Mouse (Mus musculus) lung, postnatal 25 days (tissue): ENCODE measurements around the gene Vmn1r130.
"Not testable (repeated sequence)": the region's sequence is repeated elsewhere in the genome, so short reads cannot be mapped to it uniquely, and the experiment has no call there.

Source experiments
- DNase-seq: peaks from one replicate; pipeline ENCODE4 v3.0.0; 2022; ENCODE audit warnings: low spot score

The Vmn1r130 gene

GRCm38 (mm10) chr7:21511480-21511879, at the start of gene Vmn1r130:
Vmn1r130 (plus strand) TSS chr7:21511780.
- not testable (repeated sequence) for DNase-seq

- not testable (repeated sequence) for DNase-seq
These were observed 34.4 kb downstream of the Vmn1r130 start, which contains the start of gene Vmn1r131 for GRCm38 (mm10) chr7:21545990-21546389. Vmn1r131 (minus strand) TSS chr7:21546090.
